Mouse (Mus musculus) neural tube, embryonic 13.5 days (tissue): Measurements from ENCODE around the gene Vmn1r54. TPM values are rescaled to one million over a fixed set of nuclear protein-coding genes. Genes with fewer than 3 reads are reported as not detected.

Experiments
- ATAC-seq: fragments of 200-750 bp; cut with Nextera tagmentation; 2 replicates; pipeline ENCODE4 v1.8.0; 2017; ENCODE audit warnings: low read depth, mild to moderate bottlenecking, moderate TSS enrichment, moderate library complexity
- H3K27ac ChIP-seq: fragments of 300-500 bp; sonication (generic); replicated peaks from 2 replicates; pipeline ENCODE4 v1.5.1; 2015; ENCODE audit warnings: moderate library complexity, mild to moderate bottlenecking, inconsistent platforms
- H3K27me3 ChIP-seq: fragments of 300-500 bp; sonication (generic); 2 replicates; pipeline ENCODE4 v1.6.1; 2015; ENCODE audit warnings: mild to moderate bottlenecking, inconsistent platforms
- H3K36me3 ChIP-seq: fragments of 300-500 bp; sonication (generic); 2 replicates; pipeline ENCODE4 v1.6.1; 2015; ENCODE audit warnings: mild to moderate bottlenecking, inconsistent platforms
- H3K4me1 ChIP-seq: fragments of 300-500 bp; sonication (generic); replicated peaks from 2 replicates; pipeline ENCODE4 v1.6.1; 2015; ENCODE audit warnings: inconsistent platforms
- H3K4me2 ChIP-seq: fragments of 300-500 bp; sonication (generic); 2 replicates; pipeline ENCODE4 v1.6.1; 2015; ENCODE audit warnings: inconsistent platforms, mild to moderate bottlenecking, moderate library complexity
- H3K4me3 ChIP-seq: fragments of 300-500 bp; sonication (generic); 2 replicates; pipeline ENCODE4 v1.5.1; 2015; ENCODE audit warnings: mild to moderate bottlenecking, inconsistent platforms
- H3K9ac ChIP-seq: fragments of 300-500 bp; sonication (generic); 2 replicates; pipeline ENCODE4 v1.6.1; 2015; ENCODE audit warnings: moderate library complexity, mild to moderate bottlenecking, inconsistent platforms
- H3K9me3 ChIP-seq: fragments of 300-500 bp; sonication (generic); 2 replicates; pipeline ENCODE4 v1.6.1; 2016; ENCODE audit warnings: inconsistent platforms
- WGBS: fragments of 180-500 bp; shearing (Covaris S2); methylation state at CpG from one replicate; pipeline ENCODE4 v1.1.7; 2015; 5-methylcytosine and 5-hydroxymethylcytosine counted together
- polyA plus RNA-seq: library from polyadenylated mRNA; unstranded; fragments of >200 nt; fragmentation: Nextera tagmentation; extraction: Ambion mirVana; gene quantifications from 2 replicates; pipeline ENCODE4 v1.2.1, GENCODE M21; 2015

Vmn1r54 gene
- polyA plus RNA-seq, 1 experiment from 2014 or later: not detected

- WGBS: 55% methylated on average over 2 of the region's 2 CpGs
- peak; percentile 69 for ATAC-seq
- H3K27me3 ChIP-seq: no peaks in the 10 kb centered on the region
These were observed 71.6 kb downstream of the Vmn1r54 start for GRCm38 (mm10) chr6:90317510-90318258.

DNA sequence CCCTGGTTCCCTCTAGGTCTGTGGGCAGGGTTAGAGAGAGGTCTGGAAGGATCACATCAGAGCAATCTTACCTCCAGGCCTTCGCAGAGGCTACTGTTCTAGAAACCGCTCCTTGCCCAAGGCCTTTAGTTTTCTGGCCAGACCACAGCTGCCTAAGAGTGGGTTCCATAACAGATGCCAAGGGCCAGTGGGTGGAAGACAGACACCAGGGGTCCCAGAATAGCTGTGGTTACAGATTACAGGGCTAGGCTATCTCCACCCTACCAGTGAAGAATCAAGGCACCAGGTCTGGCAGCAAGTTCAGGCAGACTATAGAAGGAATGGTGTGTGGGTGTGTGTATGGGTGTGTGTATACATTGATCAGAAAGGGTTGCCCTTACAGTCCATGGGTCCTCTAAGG, 72.9 kb downstream of the Vmn1r54 start:
- no peak for ATAC-seq
- H3K4me3 ChIP-seq: no peak overlapping the region
- 0 out of 2 replicates have a peak, but pooled peaks cover under 1% of the 10 kb centered on the region for H3K27me3 ChIP-seq
- H3K4me1 ChIP-seq: no peaks in the 10 kb centered on the region
- no peaks in the 10 kb centered on the region for H3K9me3 ChIP-seq
- 96% methylated on average over 2 of the region's 2 CpGs for WGBS
- no peak overlapping the region for H3K9ac ChIP-seq
- no peaks in the 10 kb centered on the region for H3K36me3 ChIP-seq
- no peak overlapping the region for H3K27ac ChIP-seq
- H3K4me2 ChIP-seq: no peak overlapping the region

More at GRCm38 (mm10) chr6:90317510-90318258, 71.6 kb downstream of the Vmn1r54 start:
- H3K9me3 ChIP-seq: no peaks in the 10 kb centered on the region
- H3K36me3 ChIP-seq: no peaks in the 10 kb centered on the region
- no peak overlapping the region for H3K9ac ChIP-seq
- H3K4me1 ChIP-seq: no peaks in the 10 kb centered on the region
- H3K4me2 ChIP-seq: no peak overlapping the region
- peak overlapping the region; percentile 29; the same call in 1 of the 2 replicates for H3K27ac ChIP-seq
- H3K4me3 ChIP-seq: no peak overlapping the region

DNA sequence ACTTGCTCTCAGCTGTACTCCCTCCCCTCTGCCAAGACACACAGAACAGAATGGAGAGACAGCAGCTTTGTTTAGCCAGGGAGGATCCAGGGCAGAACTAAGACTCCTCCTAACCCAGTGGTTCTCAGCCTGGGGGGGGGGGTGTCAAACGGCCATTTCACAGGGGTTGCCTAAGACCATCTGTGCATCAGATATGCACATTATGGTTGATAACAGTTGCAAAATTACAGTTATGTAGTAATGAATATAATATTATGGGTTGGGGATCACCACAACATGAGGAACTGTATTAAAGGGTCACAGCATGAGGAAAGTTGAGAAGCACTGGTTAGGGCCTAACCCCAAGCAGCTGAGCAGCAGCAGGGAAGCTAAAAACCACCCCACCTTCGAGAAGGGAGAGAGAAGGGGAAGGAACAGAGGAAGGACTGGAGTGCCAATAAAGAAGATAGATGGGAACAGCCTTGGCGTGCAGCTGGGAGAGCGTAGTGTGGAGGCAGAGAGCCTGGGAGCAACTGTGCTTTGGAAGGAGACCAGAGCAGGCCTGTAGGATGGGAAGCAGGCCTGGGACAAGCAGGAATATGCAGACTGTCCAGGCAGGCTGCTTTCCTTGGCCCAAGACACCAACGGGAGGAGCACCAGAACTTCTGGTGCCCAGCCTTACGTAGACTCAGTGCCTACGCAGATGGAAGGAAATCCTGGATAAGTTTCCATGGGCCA, 73.5 kb downstream of the Vmn1r54 start:
- Histone ChIP-seq H3K4me2 (no peak overlapping the region), H3K4me1 (peaks cover 1% of the 10 kb centered on the region; the same call in 1 of the 2 replicates), H3K27me3 (peaks cover 6% of the 10 kb centered on the region), H3K27ac (no peak overlapping the region), H3K4me3 (no peak overlapping the region), H3K36me3 (no peaks in the 10 kb centered on the region), H3K9ac (no peak overlapping the region), H3K9me3 (no peaks in the 10 kb centered on the region)
- no peak for ATAC-seq
- WGBS: 77% methylated on average over 7 of the region's 7 CpGs

DNA sequence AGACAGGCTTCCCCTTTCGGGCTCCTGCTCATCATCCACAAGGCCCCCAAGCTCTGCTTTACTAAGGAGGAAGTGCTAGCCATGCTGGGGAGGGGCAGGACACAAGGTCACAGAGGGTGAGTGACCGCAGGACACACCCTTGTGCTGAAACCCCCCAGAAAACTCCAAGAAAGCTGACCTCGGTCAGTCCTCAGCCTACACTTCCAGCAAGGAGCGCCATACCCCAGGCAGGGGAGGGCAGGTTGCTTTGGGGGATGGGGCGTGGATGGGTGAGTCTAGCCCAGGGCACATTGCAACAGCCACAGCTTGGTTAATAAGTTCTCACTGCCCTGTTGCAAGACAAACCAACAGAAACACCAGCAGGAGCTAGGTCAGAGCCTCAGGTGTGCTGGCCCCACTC, 74.3 kb downstream of the Vmn1r54 start:
- 89% methylated on average over 5 of the region's 5 CpGs for WGBS
- peaks cover 14% of the 10 kb centered on the region for H3K27me3 ChIP-seq
- no peak for ATAC-seq

More for the DNA sequence above, 74.3 kb downstream of the Vmn1r54 start:
- no peaks in the 10 kb centered on the region for H3K9me3 ChIP-seq
- no peak overlapping the region for H3K27ac ChIP-seq
- no peak overlapping the region for H3K4me2 ChIP-seq
- no peak overlapping the region for H3K9ac ChIP-seq
- H3K4me1 ChIP-seq: peaks cover 8% of the 10 kb centered on the region
- no peaks in the 10 kb centered on the region for H3K36me3 ChIP-seq
- no peak overlapping the region for H3K4me3 ChIP-seq

Other genes with a start within 250 kb of the Vmn1r54 start
- not detected in 2 replicates for gene Vmn1r47, start 230.2 kb upstream of the Vmn1r54 start, polyA plus RNA-seq
- not detected in 2 replicates for gene Vmn1r48, start 209.5 kb upstream of the Vmn1r54 start, polyA plus RNA-seq
- not detected in 2 replicates for gene Vmn1r49, start 167.8 kb upstream of the Vmn1r54 start, polyA plus RNA-seq
- gene Vmn1r50, start 144.9 kb upstream of the Vmn1r54 start, polyA plus RNA-seq: not detected in 2 replicates
- gene Vmn1r51, start 123.7 kb upstream of the Vmn1r54 start, polyA plus RNA-seq: not detected in 2 replicates
- not detected in 2 replicates for gene Vmn1r52, start 71.5 kb upstream of the Vmn1r54 start, polyA plus RNA-seq
- gene V1ra8, start 43.5 kb upstream of the Vmn1r54 start, polyA plus RNA-seq: not detected in 2 replicates
- not detected in 2 replicates for gene Vmn1r53, start 21.9 kb upstream of the Vmn1r54 start, polyA plus RNA-seq
- not detected in 2 replicates for gene BC048671, start 54.9 kb downstream of the Vmn1r54 start, polyA plus RNA-seq
- gene Chst13, start 78.9 kb downstream of the Vmn1r54 start, polyA plus RNA-seq: 0.27 TPM in 1 of 2 replicates, not detected in the other
- gene Uroc1, start 87.0 kb downstream of the Vmn1r54 start, polyA plus RNA-seq: not detected in 2 replicates
- 10.0 and 10.3 TPM in 2 replicates for gene Zxdc, start 123.2 kb downstream of the Vmn1r54 start, polyA plus RNA-seq
- gene Cfap100, start 182.5 kb downstream of the Vmn1r54 start, polyA plus RNA-seq: 4.1 and 6.6 TPM in 2 replicates
- gene Klf15, start 216.3 kb downstream of the Vmn1r54 start, polyA plus RNA-seq: 12.3 and 13.9 TPM in 2 replicates
- 38.3 and 38.6 TPM in 2 replicates for gene Aldh1l1, start 240.1 kb downstream of the Vmn1r54 start, polyA plus RNA-seq